Mouse (Mus musculus): Measurements from ENCODE around the gene Ccl24. TPM values are rescaled to one million over a fixed set of nuclear protein-coding genes. Genes with fewer than 3 reads are reported as not detected.

Ccl24 gene
- polyA plus RNA-seq, 1 experiment from 2014 or later = 0.43 TPM

DNA sequence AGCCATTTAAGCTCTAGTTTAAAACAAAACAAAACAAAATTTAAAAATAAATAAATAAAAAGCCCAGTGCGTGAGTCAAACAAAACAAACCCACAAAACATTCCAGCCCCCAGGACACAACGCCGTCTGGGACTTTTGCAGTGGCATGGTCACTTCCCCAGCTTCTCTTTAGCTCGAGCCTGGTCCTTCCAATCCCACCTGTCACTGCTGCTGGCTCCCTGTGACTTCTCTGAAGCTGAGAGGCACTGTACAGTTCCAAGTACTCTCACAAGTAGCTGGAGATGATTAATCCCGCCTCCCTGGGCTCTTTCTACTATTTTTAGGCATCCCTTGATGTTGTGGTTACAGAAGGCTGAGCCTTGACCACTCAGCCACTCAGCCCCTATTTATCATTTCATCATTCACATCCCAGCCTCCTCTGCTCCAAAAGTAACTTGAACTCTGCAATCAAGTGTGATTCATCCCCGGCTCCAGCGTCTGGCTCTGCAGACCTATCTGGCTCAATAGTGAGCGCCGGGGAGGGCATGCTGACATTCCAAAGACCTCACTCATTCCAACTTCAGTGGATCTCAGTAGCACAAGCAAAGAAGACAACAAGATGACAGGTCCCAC, 50.6 kb downstream of the Ccl24 start:
- WGBS = 66% methylated on average over 9 of the region's 9 CpGs
- Histone ChIP-seq H3K27me3 (ENCODE audit: control insufficient read depth, insufficient read depth, low read length) (no peaks in the 10 kb centered on the region), H3K9me3 (ENCODE audit: control insufficient read depth, low read length) (no peaks in the 10 kb centered on the region), H3K4me2 (replicated peaks; ENCODE audit: low read depth, low read length) (no peak overlapping the region), H3K9ac (ENCODE audit: low read depth, low read length) (no peak overlapping the region), H3K4me3 (ENCODE audit: low read length) (no peak overlapping the region), H3K36me3 (ENCODE audit: control insufficient read depth, insufficient read depth, low read length) (no peaks in the 10 kb centered on the region), H3K27ac (ENCODE audit: low read depth, low read length) (no peak overlapping the region), H3K4me1 (ENCODE audit: control insufficient read depth, insufficient read depth, low read length) (peaks cover 6% of the 10 kb centered on the region; the same call in 1 of the 2 replicates)
- ATAC-seq (ENCODE audit: low FRiP score, low TSS enrichment) = no peak

Other genes with a start within 250 kb of the Ccl24 start
- gene Fkbp6, start 223.0 kb downstream of the Ccl24 start, polyA plus RNA-seq (2014; fragmentation: Nextera tagmentation; extraction: Ambion mirVana) = not detected in 2 replicates
- gene Trim50, start 219.8 kb downstream of the Ccl24 start, polyA plus RNA-seq (2014; fragmentation: Nextera tagmentation; extraction: Ambion mirVana) = not detected in 2 replicates
- 27.1 and 29.2 TPM in 2 replicates for gene Nsun5, start 203.1 kb downstream of the Ccl24 start, polyA plus RNA-seq (2014; fragmentation: Nextera tagmentation; extraction: Ambion mirVana)
- gene Pom121, start 178.5 kb downstream of the Ccl24 start, polyA plus RNA-seq (2014; fragmentation: Nextera tagmentation; extraction: Ambion mirVana) = 15.5 and 20.7 TPM in 2 replicates
- 34.9 and 61.7 TPM in 2 replicates for gene Hip1, start 27.9 kb downstream of the Ccl24 start, polyA plus RNA-seq (2014; fragmentation: Nextera tagmentation; extraction: Ambion mirVana)
- not detected in 2 replicates for gene Ccl26, start 9.5 kb downstream of the Ccl24 start, polyA plus RNA-seq (2014; fragmentation: Nextera tagmentation; extraction: Ambion mirVana)
- 42.6 and 61.7 TPM in 2 replicates for gene Rhbdd2, start 59.6 kb upstream of the Ccl24 start, polyA plus RNA-seq (2014; fragmentation: Nextera tagmentation; extraction: Ambion mirVana)
- 51.8 and 64.2 TPM in 2 replicates for gene Por, start 97.0 kb upstream of the Ccl24 start, polyA plus RNA-seq (2014; fragmentation: Nextera tagmentation; extraction: Ambion mirVana)
- 64.7 and 65.1 TPM in 2 replicates for gene Tmem120a, start 171.4 kb upstream of the Ccl24 start, polyA plus RNA-seq (2014; fragmentation: Nextera tagmentation; extraction: Ambion mirVana)
- 0.19 and 0.72 TPM in 2 replicates for gene Styxl1, start 205.3 kb upstream of the Ccl24 start, polyA plus RNA-seq (2014; fragmentation: Nextera tagmentation; extraction: Ambion mirVana)
- gene Mdh2, start 205.4 kb upstream of the Ccl24 start, polyA plus RNA-seq (2014; fragmentation: Nextera tagmentation; extraction: Ambion mirVana) = 429 and 590 TPM in 2 replicates
- gene Srrm3, start 233.8 kb upstream of the Ccl24 start, polyA plus RNA-seq (2014; fragmentation: Nextera tagmentation; extraction: Ambion mirVana) = 0.09 and 0.11 TPM in 2 replicates